Mouse (Mus musculus): ENCODE results near the gene Eif3a. TPM values are rescaled to one million over a fixed set of nuclear protein-coding genes. Genes with fewer than 3 reads are reported as not detected.
A peak's percentile ranks its signal among the peaks of the same experiment; 100 is the strongest.

Gene Eif3a
- total RNA-seq, 2 experiments from 2014 or later: 88.6 to 103 TPM

- DNase-seq (ENCODE audit: extremely low spot score in 1 of 2, low spot score in 1 of 2): no peak
Observed at GRCm38 (mm10) chr19:60773366-60773765, 17.1 kb downstream of the Eif3a start.

- no peak for DNase-seq (ENCODE audit: extremely low spot score in 1 of 2, low spot score in 1 of 2)
Observed at GRCm38 (mm10) chr19:60758896-60759835, 31.3 kb downstream of the Eif3a start.

- DNase-seq (ENCODE audit: extremely low spot score in 1 of 2, low spot score in 1 of 2): no peak
Observed at GRCm38 (mm10) chr19:60757099-60757785, 33.2 kb downstream of the Eif3a start.

- peak; percentile 41 to 76 for DNase-seq (ENCODE audit: extremely low spot score in 1 of 2, low spot score in 1 of 2)
Observed at GRCm38 (mm10) chr19:60756192-60757098, 34.0 kb downstream of the Eif3a start.

- peak in 1 of 2 experiments; percentile 79 for DNase-seq (ENCODE audit: extremely low spot score in 1 of 2, low spot score in 1 of 2)
Observed at GRCm38 (mm10) chr19:60755438-60756191, 34.8 kb downstream of the Eif3a start, which contains the start of gene Nanos1. Nanos1 (plus strand) TSS chr19:60755987.

- DNase-seq (ENCODE audit: extremely low spot score in 1 of 2, low spot score in 1 of 2): no peak
Observed at GRCm38 (mm10) chr19:60747801-60748200, 42.7 kb downstream of the Eif3a start.

- no peak for DNase-seq (ENCODE audit: extremely low spot score in 1 of 2, low spot score in 1 of 2)
Observed at GRCm38 (mm10) chr19:60743767-60744547, 46.5 kb downstream of the Eif3a start.

- no peak for DNase-seq (ENCODE audit: extremely low spot score in 1 of 2, low spot score in 1 of 2)
Observed at GRCm38 (mm10) chr19:60740560-60740959, 49.9 kb downstream of the Eif3a start.

- DNase-seq (ENCODE audit: extremely low spot score in 1 of 2, low spot score in 1 of 2): no peak
Observed at GRCm38 (mm10) chr19:60731966-60732365, 58.5 kb downstream of the Eif3a start.

- DNase-seq (ENCODE audit: extremely low spot score in 1 of 2, low spot score in 1 of 2): no peak
Observed at GRCm38 (mm10) chr19:60731299-60731698, 59.2 kb downstream of the Eif3a start.

- DNase-seq (ENCODE audit: extremely low spot score in 1 of 2, low spot score in 1 of 2): peak in 1 of 2 experiments; percentile 41
Observed at GRCm38 (mm10) chr19:60730281-60730852, 60.1 kb downstream of the Eif3a start.

GRCm38 (mm10) chr19:60716381-60716780 lies 74.1 kb downstream of the Eif3a start:
- no peak for DNase-seq (ENCODE audit: extremely low spot score in 1 of 2, low spot score in 1 of 2)

- DNase-seq (ENCODE audit: extremely low spot score in 1 of 2, low spot score in 1 of 2): no peak
Observed at GRCm38 (mm10) chr19:60712577-60712976, 77.9 kb downstream of the Eif3a start.

Small RNA genes within 50 kb of the gene (microRNA-seq; reads per million reads assigned to microRNA genes)
- gene mmu-mir-3084-1: 0 reads per million in 2 experiments

Other genes with a start within 250 kb of the Eif3a start
- gene Cacul1, start 209.6 kb downstream of the Eif3a start, total RNA-seq (2021): 10 to 100 TPM; 48.0 to 51.6 TPM
- 10 to 100 TPM; 16.8 to 17.4 TPM for gene Nanos1, start 34.7 kb downstream of the Eif3a start, total RNA-seq (2021)
- gene Fam45a, start 20.9 kb upstream of the Eif3a start, total RNA-seq (2021): 10 to 100 TPM; 40.3 to 47.3 TPM
- gene Sfxn4, start 70.8 kb upstream of the Eif3a start, total RNA-seq (2021): 10 to 100 TPM; 14.5 to 15.2 TPM
- gene Prdx3, start 83.9 kb upstream of the Eif3a start, total RNA-seq (2021): 10 to 100 TPM; 75.3 to 81.8 TPM
- 10 to 100 TPM in 1 of 2 experiments, 1 to 10 TPM in 1; 8.2 to 10.4 TPM for gene Grk5, start 99.1 kb upstream of the Eif3a start, total RNA-seq (2021)